ENCODE assay signal across 12 mouse cellular contexts in genomic region chr5:114783405-114784163, GRCm38 (mm10). TPM values are rescaled to one million over a fixed set of nuclear protein-coding genes. Genes with fewer than 3 reads are reported as not detected.
DNase-seq lines count a peak whose midpoint lies in the region; ATAC-seq and TF ChIP-seq lines count a peak whose summit lies in the region.
"Had no signal": no experiment of that assay in that cellular context is flagged by ENCODE, and none has a peak within 500 bp of the region (broad histone marks: within the 10 kb centered on the region; RNA-seq: fewer than 3 reads in every experiment).

No protein-coding gene starts in this region.

- H3K36me3 ChIP-seq in lung, embryonic 14.5 days (ENCODE audit: insufficient read depth) = peaks cover 26% of the 10 kb centered on the region
- peaks cover 35% of the 10 kb centered on the region for H3K36me3 ChIP-seq in liver, embryonic 13.5 days
- peaks cover 9% of the 10 kb centered on the region for H3K36me3 ChIP-seq in thymus, adult 2 months (ENCODE audit: control insufficient read depth, insufficient read depth, low read length)

- 73% methylated on average over 12 of the region's 12 CpGs for WGBS in lung, embryonic 14.5 days
- WGBS in liver, embryonic 13.5 days (ENCODE audit: insufficient replicate concordance) = 36% methylated on average over 12 of the region's 12 CpGs
- WGBS in thymus, adult 2 months = 22% methylated on average over 12 of the region's 12 CpGs

- H3K4me3 ChIP-seq in lung, embryonic 14.5 days (ENCODE audit: low read depth, low read length) = no peak overlapping the region
- no peak overlapping the region for H3K4me3 ChIP-seq in liver, embryonic 13.5 days (replicated peaks)
- H3K4me3 ChIP-seq in thymus, adult 2 months (ENCODE audit: control insufficient read depth, insufficient read depth, low read length) = no peak overlapping the region
- H3K4me3 ChIP-seq: embryonic facial prominence, embryonic 12.5 days had no signal

- peaks cover 19% of the 10 kb centered on the region for H3K4me1 ChIP-seq in lung, embryonic 14.5 days (ENCODE audit: insufficient read depth)
- H3K4me1 ChIP-seq in liver, embryonic 13.5 days (replicated peaks) = peaks cover 74% of the 10 kb centered on the region
- peaks cover 65% of the 10 kb centered on the region for H3K4me1 ChIP-seq in thymus, adult 2 months (replicated peaks; ENCODE audit: control insufficient read depth, insufficient read depth, low read length)
- H3K4me1 ChIP-seq: embryonic facial prominence, embryonic 12.5 days had no signal

- no peak for TF ChIP-seq CTCF in lung, embryonic 14.5 days (IDR thresholded peaks at IDR 0.05; ENCODE audit: low read depth)
- no peak for TF ChIP-seq CTCF in thymus, adult 2 months (IDR thresholded peaks at IDR 0.05; ENCODE audit: borderline replicate concordance, control insufficient read depth, extremely low read depth, insufficient read depth, low read length, poor library complexity)

- TF ChIP-seq POLR2A in thymus, adult 2 months (IDR thresholded peaks at IDR 0.05; ENCODE audit: control insufficient read depth, extremely low read depth, insufficient read depth, low read length, poor library complexity) = no peak

- H3K9me3 ChIP-seq in lung, embryonic 14.5 days (ENCODE audit: low read depth, low read length) = no peaks in the 10 kb centered on the region
- no peaks in the 10 kb centered on the region for H3K9me3 ChIP-seq in liver, embryonic 13.5 days (replicated peaks)
- H3K9me3 ChIP-seq: embryonic facial prominence, embryonic 12.5 days had no signal

- peak overlapping the region; percentile 46; the same call in 1 of the 2 replicates for H3K27ac ChIP-seq in lung, embryonic 14.5 days (ENCODE audit: low read depth)
- H3K27ac ChIP-seq in liver, embryonic 13.5 days = peak overlapping the region; percentile 35
- H3K27ac ChIP-seq in thymus, adult 2 months (ENCODE audit: control insufficient read depth, insufficient read depth, low read length) = peak overlapping the region; percentile 79
- H3K27ac ChIP-seq: embryonic facial prominence, embryonic 12.5 days had no signal

- H3K27me3 ChIP-seq in lung, embryonic 14.5 days (ENCODE audit: insufficient read depth, low read length) = no peaks in the 10 kb centered on the region
- H3K27me3 ChIP-seq in liver, embryonic 13.5 days = no peaks in the 10 kb centered on the region
- no peaks in the 10 kb centered on the region for H3K27me3 ChIP-seq in thymus, adult 2 months (ENCODE audit: control insufficient read depth, insufficient read depth, low read length)
- H3K27me3 ChIP-seq: embryonic facial prominence, embryonic 12.5 days had no signal

- no peak overlapping the region for H3K4me2 ChIP-seq in lung, embryonic 14.5 days
- H3K4me2 ChIP-seq in liver, embryonic 13.5 days = peak overlapping the region; percentile 20; the same call in 1 of the 2 replicates
- H3K4me2 ChIP-seq: embryonic facial prominence, embryonic 12.5 days had no signal

- H3K9ac ChIP-seq in lung, embryonic 14.5 days = no peak overlapping the region
- no peak overlapping the region for H3K9ac ChIP-seq in liver, embryonic 13.5 days
- H3K9ac ChIP-seq: embryonic facial prominence, embryonic 12.5 days had no signal

- peak; percentile 42 to 72 for DNase-seq in adrenal gland, adult (ENCODE audit: inconsistent age in 2 of 2, low spot score in 1 of 2)
- DNase-seq in adrenal gland, postnatal 10 days = no peak
- DNase-seq in lung, embryonic 14.5 days = peak; percentile 41
- DNase-seq in lung, postnatal 14 days = no peak
- no peak for DNase-seq in liver, embryonic 13.5 days
- DNase-seq in thymus, adult 2 months = peak; percentile 61
- DNase-seq in layer of hippocampus, adult 9-11 months = no peak
- no peak for DNase-seq in embryo, embryonic 10 days (ENCODE audit: low spot score)
- DNase-seq: gastrocnemius, postnatal 36 days had no signal

- ATAC-seq in lung, embryonic 14.5 days (ENCODE audit: insufficient read depth) = peak; percentile 61
- peak; percentile 24; the same call in 1 of the 2 replicates for ATAC-seq in liver, embryonic 13.5 days (ENCODE audit: low read depth)
- ATAC-seq: activated CD4-positive, CD25-positive, alpha-beta regulatory T cell, adult 4 months; midbrain, embryonic 16.5 days had no signal

RNA-seq across cellular contexts. Expression of gene Git2, which starts 8.3 kb away (rescaled TPM):
- 10 to 100 TPM; 45.3 to 63.5 TPM for total RNA-seq in adrenal gland, postnatal 10 days (2021)
- polyA plus RNA-seq in lung, embryonic 14.5 days (2014; fragmentation: Nextera tagmentation; extraction: Ambion mirVana) = 45.9 and 51.8 TPM in 2 replicates
- 14.8 and 16.3 TPM in 2 replicates for polyA plus RNA-seq in liver, embryonic 13.5 days (2015; fragmentation: Nextera tagmentation; extraction: Ambion mirVana)
- polyA plus RNA-seq in thymus, adult 2 months (2012; rRNA removed) = 221 and 232 TPM in 2 replicates

RNA-seq across cellular contexts. Expression of gene Ankrd13a, which starts 9.1 kb away (rescaled TPM):
- 10 to 100 TPM; 91.7 to 95.0 TPM for total RNA-seq in adrenal gland, postnatal 10 days (2021)
- polyA plus RNA-seq in lung, embryonic 14.5 days (2014; fragmentation: Nextera tagmentation; extraction: Ambion mirVana) = 83.2 and 86.4 TPM in 2 replicates
- polyA plus RNA-seq in liver, embryonic 13.5 days (2015; fragmentation: Nextera tagmentation; extraction: Ambion mirVana) = 43.3 and 49.0 TPM in 2 replicates
- 118 and 142 TPM in 2 replicates for polyA plus RNA-seq in thymus, adult 2 months (2012; rRNA removed)

RNA-seq across cellular contexts. Expression of gene 1500011B03Rik, which starts 39.7 kb away (rescaled TPM):
- total RNA-seq in adrenal gland, postnatal 10 days (2021) = 10 to 100 TPM; 39.1 to 55.8 TPM
- polyA plus RNA-seq in lung, embryonic 14.5 days (2014; fragmentation: Nextera tagmentation; extraction: Ambion mirVana) = 86.4 and 88.6 TPM in 2 replicates
- 31.0 and 32.0 TPM in 2 replicates for polyA plus RNA-seq in liver, embryonic 13.5 days (2015; fragmentation: Nextera tagmentation; extraction: Ambion mirVana)
- 46.4 and 53.8 TPM in 2 replicates for polyA plus RNA-seq in thymus, adult 2 months (2012; rRNA removed)

Comparison
In these comparisons a context has a peak if more than half of its experiments do, and no peak if none do; other contexts are left out.
1. DNase-seq: peak in adrenal gland, adult (2 of 2), lung, embryonic 14.5 days (single experiment) and thymus, adult 2 months (single experiment); none in adrenal gland, postnatal 10 days (single experiment), lung, postnatal 14 days (single experiment), liver, embryonic 13.5 days (single experiment), layer of hippocampus, adult 9-11 months (single experiment) and embryo, embryonic 10 days (single experiment).
2. Peak in every context shown above with its lines, with median percentiles within 50 percentile points of each other: H3K27ac ChIP-seq.